Mouse (Mus musculus) forebrain, embryonic 13.5 days (tissue): ENCODE results near the gene Fap. TPM values are rescaled to one million over a fixed set of nuclear protein-coding genes. Genes with fewer than 3 reads are reported as not detected.

Experiments
- ATAC-seq: fragments of 200-750 bp; cut with Nextera tagmentation; 2 replicates; pipeline ENCODE4 v1.8.0; 2017
- H3K27ac ChIP-seq: fragments of 300-500 bp; sonication (generic); 2 replicates; pipeline ENCODE4 v1.5.1; 2015; ENCODE audit warnings: inconsistent platforms, mild to moderate bottlenecking, moderate library complexity
- H3K27me3 ChIP-seq: fragments of 300-500 bp; sonication (generic); 2 replicates; pipeline ENCODE4 v1.6.1; 2015; ENCODE audit warnings: mild to moderate bottlenecking, inconsistent platforms
- H3K36me3 ChIP-seq: fragments of 300-500 bp; sonication (generic); 2 replicates; pipeline ENCODE4 v1.6.1; 2015; ENCODE audit warnings: mild to moderate bottlenecking, inconsistent platforms; ENCODE audit not compliant: poor library complexity, severe bottlenecking
- H3K4me1 ChIP-seq: fragments of 300-500 bp; sonication (generic); 2 replicates; pipeline ENCODE4 v1.6.1; 2015; ENCODE audit warnings: inconsistent platforms
- H3K4me2 ChIP-seq: fragments of 300-500 bp; sonication (generic); 2 replicates; pipeline ENCODE4 v1.6.1; 2015; ENCODE audit warnings: inconsistent platforms, mild to moderate bottlenecking, moderate library complexity
- H3K4me3 ChIP-seq: fragments of 300-500 bp; sonication (generic); 2 replicates; pipeline ENCODE4 v1.5.1; 2015; ENCODE audit warnings: mild to moderate bottlenecking, inconsistent platforms
- H3K9ac ChIP-seq: fragments of 300-500 bp; sonication (generic); 2 replicates; pipeline ENCODE4 v1.6.1; 2015; ENCODE audit warnings: mild to moderate bottlenecking, inconsistent platforms
- H3K9me3 ChIP-seq: fragments of 300-500 bp; sonication (generic); replicated peaks from 2 replicates; pipeline ENCODE4 v1.6.1; 2016; ENCODE audit warnings: inconsistent platforms
- WGBS: fragments of 180-500 bp; shearing (Covaris S2); methylation state at CpG from one replicate; pipeline ENCODE4 v1.1.7; 2015; 5-methylcytosine and 5-hydroxymethylcytosine counted together
- polyA plus RNA-seq: library from polyadenylated mRNA; unstranded; fragments of >200 nt; fragmentation: Nextera tagmentation; extraction: Ambion mirVana; gene quantifications from 2 replicates; pipeline ENCODE4 v1.2.1, GENCODE M21; 2015

Gene Fap
- polyA plus RNA-seq, 1 experiment from 2014 or later: 0.32 TPM

GRCm38 (mm10) chr2:62454033-62454432, 119.8 kb downstream of the Fap start:
- no peak for ATAC-seq
- no peaks in the 10 kb centered on the region for H3K4me1 ChIP-seq
- 87% methylated on average over 6 of the region's 6 CpGs for WGBS

More at GRCm38 (mm10) chr2:62454033-62454432, 119.8 kb downstream of the Fap start:
- H3K9ac ChIP-seq: no peak overlapping the region
- H3K27me3 ChIP-seq: no peaks in the 10 kb centered on the region
- H3K27ac ChIP-seq: no peak overlapping the region
- H3K4me2 ChIP-seq: no peak overlapping the region
- no peak overlapping the region for H3K4me3 ChIP-seq
- no peaks in the 10 kb centered on the region for H3K36me3 ChIP-seq
- H3K9me3 ChIP-seq: no peaks in the 10 kb centered on the region

Other genes starting within 250 kb of the Fap start
- 0.47 and 0.56 TPM in 2 replicates for gene Dpp4, start 161.8 kb downstream of the Fap start, polyA plus RNA-seq
- gene Gcg, start 90.4 kb downstream of the Fap start, polyA plus RNA-seq: 1.4 and 1.9 TPM in 2 replicates
- 1.1 and 1.4 TPM in 2 replicates for gene Ifih1, start 72.2 kb upstream of the Fap start, polyA plus RNA-seq
- 10.4 and 12.4 TPM in 2 replicates for gene Gca, start 90.2 kb upstream of the Fap start, polyA plus RNA-seq